Mouse (Mus musculus): Measurements from ENCODE around the gene Tbxas1. TPM values are rescaled to one million over a fixed set of nuclear protein-coding genes. Genes with fewer than 3 reads are reported as not detected.

The Tbxas1 gene
- polyA plus RNA-seq, 1 experiment from 2014 or later: 1.9 TPM

DNA sequence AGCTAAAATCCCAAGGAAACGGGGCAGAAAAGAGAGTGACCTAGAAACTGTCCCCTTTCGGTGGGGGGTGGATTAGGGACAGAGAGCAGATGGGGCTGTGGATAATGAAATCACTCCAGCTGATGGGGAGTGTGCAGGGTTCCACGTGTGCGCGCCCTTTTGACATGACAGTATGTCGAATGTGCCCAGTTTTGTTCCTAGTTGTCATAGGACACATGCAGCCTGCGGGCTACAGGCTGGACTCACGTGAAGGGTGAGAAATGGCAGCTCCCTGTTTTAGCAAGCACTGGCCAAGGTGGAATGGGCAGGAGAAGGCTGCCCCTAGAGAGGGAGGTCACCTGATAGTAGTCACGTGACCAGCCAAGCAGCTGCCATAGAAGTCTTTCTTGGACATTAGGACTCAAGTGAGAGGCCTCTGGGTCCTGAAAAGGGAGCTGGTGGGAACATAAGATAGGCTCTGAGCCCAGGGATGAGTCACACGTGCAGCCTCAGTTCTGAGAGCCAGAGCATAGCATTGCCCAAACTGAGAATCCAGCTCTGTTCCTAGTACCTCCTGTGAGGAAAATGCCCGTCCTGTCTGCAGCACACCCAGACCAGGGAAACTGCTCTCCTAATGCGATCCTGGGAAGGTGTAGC, 85.7 kb downstream of the Tbxas1 start:
- Histone ChIP-seq H3K4me3 (no peak overlapping the region), H3K27me3 (ENCODE audit: insufficient read depth, poor library complexity, severe bottlenecking) (no peaks in the 10 kb centered on the region), H3K27ac (no peak overlapping the region; the same call in 1 of the 2 replicates), H3K4me1 (replicated peaks) (peaks cover 7% of the 10 kb centered on the region; the same call in 1 of the 2 replicates), H3K9me3 (no peaks in the 10 kb centered on the region), H3K36me3 (no peaks in the 10 kb centered on the region)
- 70% methylated on average over 12 of the region's 12 CpGs for WGBS
- no peak for DNase-seq (ENCODE audit: low spot score)

DNA sequence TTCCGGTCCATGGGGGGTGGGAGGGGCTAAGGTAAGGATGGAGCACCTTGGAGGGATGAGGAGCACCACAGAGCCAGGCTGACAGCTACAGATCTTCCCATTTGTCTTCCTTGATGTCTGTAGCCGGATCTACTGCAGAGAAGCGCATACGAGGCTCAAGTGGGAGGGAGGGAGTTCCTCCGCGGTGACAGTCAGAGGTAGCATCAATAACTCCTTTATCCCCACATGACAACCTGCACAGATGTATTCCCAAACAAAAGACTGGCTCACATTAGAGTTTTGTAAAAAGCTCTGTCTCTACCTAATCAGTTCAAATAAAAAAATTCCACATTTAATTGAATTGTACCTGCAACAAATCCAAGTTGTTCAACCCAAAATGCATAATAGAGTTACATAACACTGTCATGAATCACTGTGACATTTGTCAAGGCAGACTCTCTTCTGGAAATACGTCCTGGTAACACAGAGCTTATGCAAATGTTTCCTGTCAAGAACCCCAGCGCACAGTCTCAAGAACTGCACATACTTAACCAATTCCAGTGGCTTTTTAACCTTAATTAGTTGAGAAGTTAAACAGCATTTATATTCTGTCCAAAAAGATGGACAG, 86.3 kb downstream of the Tbxas1 start:
- no peaks in the 10 kb centered on the region for H3K9me3 ChIP-seq
- no peaks in the 10 kb centered on the region for H3K36me3 ChIP-seq
- no peak for DNase-seq (ENCODE audit: low spot score)
- H3K27me3 ChIP-seq (ENCODE audit: insufficient read depth, poor library complexity, severe bottlenecking): no peaks in the 10 kb centered on the region
- H3K4me3 ChIP-seq: no peak overlapping the region
- WGBS: 68% methylated on average over 8 of the region's 8 CpGs
- peaks cover 7% of the 10 kb centered on the region; the same call in 1 of the 2 replicates for H3K4me1 ChIP-seq (replicated peaks)
- no peak overlapping the region for H3K27ac ChIP-seq

DNA sequence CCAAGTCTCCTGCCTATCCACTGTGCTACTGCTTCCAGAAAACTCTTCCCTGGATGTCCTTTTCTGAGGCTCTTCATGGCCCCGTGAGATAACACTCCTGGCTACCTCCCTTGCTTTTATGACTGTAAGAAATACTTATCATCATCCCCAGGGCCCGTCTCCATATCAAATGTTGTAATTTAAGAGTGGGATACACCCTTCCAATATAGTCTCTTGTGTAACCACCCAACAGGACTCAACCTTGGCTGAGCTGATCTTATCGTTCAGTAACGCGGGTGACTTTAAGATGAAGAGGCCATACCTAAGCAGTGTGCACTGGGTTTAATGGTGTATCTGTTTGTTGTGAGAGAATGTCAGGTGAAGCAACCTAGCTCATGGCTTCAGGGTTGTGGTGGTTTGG, 91.6 kb downstream of the Tbxas1 start:
- DNase-seq (ENCODE audit: low spot score): no peak
- H3K27ac ChIP-seq: no peak overlapping the region
- no peaks in the 10 kb centered on the region for H3K4me1 ChIP-seq (replicated peaks)
- H3K9me3 ChIP-seq: no peaks in the 10 kb centered on the region
- no peak overlapping the region for H3K4me3 ChIP-seq
- H3K36me3 ChIP-seq: no peaks in the 10 kb centered on the region
- no peaks in the 10 kb centered on the region for H3K27me3 ChIP-seq (ENCODE audit: insufficient read depth, poor library complexity, severe bottlenecking)
- WGBS: 94% methylated on average over 5 of the region's 5 CpGs

DNA sequence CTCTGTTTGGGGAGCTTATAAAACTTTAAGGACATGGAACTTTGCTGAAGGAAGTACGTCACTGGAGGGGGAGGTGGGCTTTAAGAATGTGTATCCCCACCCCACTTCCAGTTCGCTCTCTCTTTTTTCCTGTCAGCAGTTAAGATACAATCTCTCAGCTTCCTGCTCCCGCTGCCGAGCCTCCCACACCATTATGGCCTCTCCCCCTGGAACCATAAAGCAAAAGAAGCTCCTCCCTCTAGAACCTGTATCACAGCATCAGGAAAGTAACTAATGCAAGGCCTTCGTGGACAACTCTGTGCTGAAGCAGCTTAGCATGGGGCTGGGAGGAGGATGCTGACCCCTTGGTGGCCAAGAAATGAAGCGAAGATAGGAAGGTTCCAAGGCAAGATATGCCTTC, 92.1 kb downstream of the Tbxas1 start:
- Histone ChIP-seq H3K27me3 (ENCODE audit: insufficient read depth, poor library complexity, severe bottlenecking) (no peaks in the 10 kb centered on the region), H3K27ac (no peak overlapping the region), H3K36me3 (no peaks in the 10 kb centered on the region), H3K4me1 (replicated peaks) (no peaks in the 10 kb centered on the region), H3K4me3 (no peak overlapping the region), H3K9me3 (no peaks in the 10 kb centered on the region)
- WGBS: 81% methylated on average over 6 of the region's 6 CpGs
- no peak for DNase-seq (ENCODE audit: low spot score)

DNA sequence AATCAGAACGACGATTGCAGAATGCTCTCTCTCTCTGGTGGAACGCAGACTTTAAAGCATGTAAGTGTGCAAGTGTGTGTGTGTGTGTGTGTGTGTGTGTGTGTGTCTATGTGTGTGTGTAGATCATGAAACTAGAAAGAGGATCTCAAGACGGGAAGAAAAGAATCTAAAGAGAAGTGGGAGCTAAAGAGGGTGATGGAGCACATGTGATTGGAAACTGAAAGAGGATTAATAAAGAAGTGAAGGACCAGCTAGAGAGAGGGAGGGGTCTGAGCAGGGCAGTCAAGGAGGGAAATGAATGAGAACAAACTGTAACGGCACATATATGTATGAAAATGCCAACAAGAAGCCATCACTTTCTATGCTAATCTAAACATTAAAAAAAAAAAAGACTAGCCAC, 92.8 kb downstream of the Tbxas1 start:
- no peaks in the 10 kb centered on the region for H3K27me3 ChIP-seq (ENCODE audit: insufficient read depth, poor library complexity, severe bottlenecking)
- no peaks in the 10 kb centered on the region for H3K9me3 ChIP-seq
- 88% methylated on average over 5 of the region's 5 CpGs for WGBS
- no peak for DNase-seq (ENCODE audit: low spot score)
- H3K4me3 ChIP-seq: no peak overlapping the region
- no peaks in the 10 kb centered on the region for H3K36me3 ChIP-seq
- H3K27ac ChIP-seq: no peak overlapping the region
- no peaks in the 10 kb centered on the region for H3K4me1 ChIP-seq (replicated peaks)

DNA sequence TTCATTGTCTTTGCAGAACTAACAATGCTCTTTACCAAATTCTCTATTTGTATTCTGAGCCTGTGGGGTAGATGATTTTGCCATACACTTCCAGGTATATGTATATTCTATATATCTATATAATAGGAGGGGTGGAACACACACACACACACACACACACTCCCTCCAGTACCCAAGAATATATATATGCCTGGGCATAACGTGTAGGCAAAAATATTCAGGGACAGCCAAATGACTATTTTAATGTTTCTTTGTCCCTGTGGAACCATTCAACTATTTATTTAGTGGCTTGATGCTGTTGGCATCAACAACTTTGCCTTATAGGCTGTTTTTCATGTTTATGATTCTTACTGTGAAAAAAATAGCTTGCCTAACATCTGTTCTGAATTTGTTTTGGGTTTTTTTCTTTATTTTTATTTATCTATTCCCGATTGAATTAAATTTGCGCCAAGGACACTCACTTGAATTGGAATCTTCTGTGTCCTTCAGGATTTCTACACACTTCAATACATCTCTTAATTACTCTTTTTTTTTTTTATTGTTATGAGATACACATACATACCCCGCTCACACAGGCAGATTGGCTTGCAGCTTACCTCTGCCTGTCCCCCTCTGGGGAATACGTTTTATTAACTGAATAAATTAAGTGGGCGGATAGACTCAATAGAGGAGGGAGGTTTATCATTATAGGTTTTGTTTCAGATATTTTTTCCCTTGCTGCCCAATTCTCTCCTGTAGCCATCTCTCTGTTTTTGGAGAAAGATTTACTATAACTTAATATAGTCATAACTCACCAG, 94.9 kb downstream of the Tbxas1 start:
- Histone ChIP-seq H3K9me3 (no peaks in the 10 kb centered on the region), H3K27me3 (ENCODE audit: insufficient read depth, poor library complexity, severe bottlenecking) (no peaks in the 10 kb centered on the region), H3K36me3 (no peaks in the 10 kb centered on the region), H3K4me3 (no peak overlapping the region), H3K27ac (no peak overlapping the region), H3K4me1 (replicated peaks) (no peaks in the 10 kb centered on the region)
- 83% methylated on average over 6 of the region's 6 CpGs for WGBS
- DNase-seq (ENCODE audit: low spot score): no peak

DNA sequence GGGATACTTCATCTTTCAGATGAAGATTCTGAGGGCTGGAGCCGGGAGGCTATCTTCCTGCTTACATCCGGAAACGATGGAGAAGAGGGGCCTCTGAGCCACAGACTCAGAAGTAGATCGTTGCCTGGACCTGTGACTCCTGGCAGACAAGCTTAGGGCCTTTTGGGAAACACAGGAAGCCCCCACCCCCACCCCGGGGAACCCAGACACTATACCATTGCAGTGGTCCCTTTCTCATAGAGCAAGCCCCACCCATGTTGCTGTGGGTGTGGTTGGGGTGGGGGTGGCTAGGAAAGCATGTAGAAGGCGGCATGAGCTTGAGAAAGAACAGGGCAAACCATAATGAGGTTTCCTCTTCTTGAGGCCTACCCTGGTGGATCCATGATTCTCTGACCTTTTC, 95.6 kb downstream of the Tbxas1 start:
- no peaks in the 10 kb centered on the region for H3K4me1 ChIP-seq (replicated peaks)
- DNase-seq (ENCODE audit: low spot score): no peak
- H3K27ac ChIP-seq: no peak overlapping the region
- no peaks in the 10 kb centered on the region for H3K9me3 ChIP-seq
- 87% methylated on average over 6 of the region's 6 CpGs for WGBS
- H3K4me3 ChIP-seq: no peak overlapping the region
- no peaks in the 10 kb centered on the region for H3K27me3 ChIP-seq (ENCODE audit: insufficient read depth, poor library complexity, severe bottlenecking)
- H3K36me3 ChIP-seq: no peaks in the 10 kb centered on the region

DNA sequence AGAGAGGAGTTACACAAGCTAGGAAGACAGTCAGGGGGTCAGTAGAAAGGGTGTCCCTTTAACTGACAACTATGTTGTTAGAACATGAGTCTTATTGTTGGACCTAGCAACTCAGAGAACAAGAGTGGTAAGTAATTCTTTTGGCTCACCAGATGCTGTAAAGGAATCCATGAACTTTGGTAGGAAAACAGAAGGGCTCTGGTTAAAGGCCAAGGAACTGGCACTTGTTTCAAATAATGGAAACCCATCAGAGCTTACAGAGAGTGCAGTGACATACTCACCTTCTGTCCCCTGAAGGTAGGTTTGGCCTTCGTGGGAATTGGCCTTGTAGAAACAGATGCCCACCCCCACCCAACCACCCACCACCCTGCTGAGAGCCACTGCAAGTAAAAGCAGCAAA, 97.6 kb downstream of the Tbxas1 start:
- no peaks in the 10 kb centered on the region for H3K36me3 ChIP-seq
- H3K27ac ChIP-seq: no peak overlapping the region
- no peaks in the 10 kb centered on the region for H3K4me1 ChIP-seq (replicated peaks)
- WGBS: 47% methylated on average over 1 of the region's 1 CpGs
- no peaks in the 10 kb centered on the region for H3K27me3 ChIP-seq (ENCODE audit: insufficient read depth, poor library complexity, severe bottlenecking)
- DNase-seq (ENCODE audit: low spot score): no peak
- H3K9me3 ChIP-seq: no peaks in the 10 kb centered on the region
- H3K4me3 ChIP-seq: no peak overlapping the region

DNA sequence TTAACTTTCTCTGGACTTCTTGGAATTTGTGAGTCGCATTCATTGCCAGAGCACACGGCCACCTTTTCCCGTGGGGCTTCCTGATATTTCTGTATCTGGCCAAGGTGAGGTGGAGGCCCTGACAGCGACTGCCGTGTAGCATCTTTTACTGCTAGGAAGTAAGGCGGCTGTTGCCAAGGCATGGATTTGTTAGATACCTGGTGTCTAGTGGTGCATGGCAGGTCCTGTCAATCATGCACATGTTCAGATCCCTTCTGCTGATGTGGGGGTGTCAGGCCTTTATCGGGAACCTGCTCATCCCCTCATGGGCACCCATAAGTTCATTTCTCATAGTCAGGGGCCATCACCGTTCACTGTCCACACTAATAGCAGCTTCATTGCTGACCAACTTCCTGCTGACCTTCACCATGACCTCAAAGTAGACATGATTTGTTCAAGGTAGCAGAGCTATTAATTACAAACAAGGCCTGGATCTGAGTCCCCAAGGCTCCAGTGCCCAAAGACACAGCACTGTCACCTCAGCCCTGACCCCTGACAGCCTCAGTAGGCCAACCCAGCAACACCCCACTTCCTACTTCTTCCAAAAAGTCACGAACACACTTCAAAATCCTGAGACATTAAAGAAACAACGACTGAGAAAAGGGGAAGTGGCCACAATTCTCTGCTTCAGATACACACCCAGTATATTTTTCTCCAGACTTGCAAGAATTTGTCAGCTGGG, 98.4 kb downstream of the Tbxas1 start:
- 86% methylated on average over 10 of the region's 10 CpGs for WGBS
- H3K36me3 ChIP-seq: no peaks in the 10 kb centered on the region
- H3K9me3 ChIP-seq: no peaks in the 10 kb centered on the region
- no peak for DNase-seq (ENCODE audit: low spot score)
- H3K27ac ChIP-seq: no peak overlapping the region
- no peaks in the 10 kb centered on the region for H3K27me3 ChIP-seq (ENCODE audit: insufficient read depth, poor library complexity, severe bottlenecking)
- H3K4me3 ChIP-seq: no peak overlapping the region
- no peaks in the 10 kb centered on the region for H3K4me1 ChIP-seq (replicated peaks)

DNA sequence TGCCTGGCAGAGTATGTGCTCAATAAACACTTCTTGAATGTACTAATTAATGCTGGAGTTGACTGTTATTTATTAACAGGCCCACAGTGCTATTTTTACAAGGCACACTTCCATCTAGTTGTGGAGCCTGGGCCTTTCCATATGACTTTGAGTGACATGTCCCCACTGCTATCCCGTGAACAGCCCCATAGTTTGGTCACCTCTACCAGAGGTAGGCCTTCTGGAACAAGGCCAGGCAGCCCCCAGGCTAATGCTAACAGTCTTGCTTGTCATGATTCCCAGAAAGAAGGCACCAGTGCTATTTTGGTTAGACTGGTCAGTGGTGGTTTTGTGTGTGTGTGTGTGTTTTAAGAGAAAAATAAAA, 98.9 kb downstream of the Tbxas1 start:
- Histone ChIP-seq H3K4me1 (replicated peaks) (no peaks in the 10 kb centered on the region), H3K9me3 (no peaks in the 10 kb centered on the region), H3K4me3 (no peak overlapping the region), H3K36me3 (no peaks in the 10 kb centered on the region), H3K27ac (no peak overlapping the region), H3K27me3 (ENCODE audit: insufficient read depth, poor library complexity, severe bottlenecking) (no peaks in the 10 kb centered on the region)
- 79% methylated on average over 1 of the region's 1 CpGs for WGBS
- DNase-seq (ENCODE audit: low spot score): no peak

DNA sequence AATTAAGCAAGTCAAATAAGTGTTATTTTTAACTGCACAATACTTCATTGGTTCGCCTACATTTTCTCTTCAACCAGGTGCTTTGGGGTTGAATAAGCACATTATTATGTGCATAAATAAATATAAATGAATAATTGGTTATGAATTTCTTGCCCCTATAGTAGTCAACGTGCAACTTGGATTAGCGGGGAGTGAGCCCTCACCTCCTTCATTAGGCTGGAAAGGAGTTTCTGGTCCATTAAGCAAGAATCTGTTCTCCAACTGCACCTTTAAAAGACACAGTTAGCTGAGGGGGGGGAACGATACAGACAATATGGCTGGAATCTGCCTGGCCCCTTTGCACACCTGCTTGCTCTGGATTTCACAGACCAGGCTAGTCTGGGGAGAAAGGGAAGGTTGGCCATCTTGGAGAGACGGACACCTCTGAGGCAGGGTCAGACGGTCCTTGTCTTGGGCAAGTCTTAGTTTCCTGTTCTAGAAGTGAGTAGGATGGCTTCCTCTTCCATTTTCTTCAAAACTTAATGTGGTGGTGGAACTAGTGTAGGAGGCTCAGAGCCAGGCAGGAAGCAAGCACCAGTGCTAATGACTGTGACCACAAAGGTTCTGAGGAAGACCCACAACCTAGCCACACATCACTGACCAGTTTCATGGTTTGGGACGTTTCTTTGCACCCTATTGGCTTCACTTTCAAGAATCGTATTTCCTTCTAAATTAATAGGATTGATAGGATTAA, 99.5 kb downstream of the Tbxas1 start:
- Histone ChIP-seq H3K27ac (no peak overlapping the region), H3K36me3 (no peaks in the 10 kb centered on the region), H3K4me3 (no peak overlapping the region), H3K9me3 (no peaks in the 10 kb centered on the region), H3K4me1 (replicated peaks) (no peaks in the 10 kb centered on the region), H3K27me3 (ENCODE audit: insufficient read depth, poor library complexity, severe bottlenecking) (no peaks in the 10 kb centered on the region)
- 85% methylated on average over 8 of the region's 8 CpGs for WGBS
- no peak for DNase-seq (ENCODE audit: low spot score)

DNA sequence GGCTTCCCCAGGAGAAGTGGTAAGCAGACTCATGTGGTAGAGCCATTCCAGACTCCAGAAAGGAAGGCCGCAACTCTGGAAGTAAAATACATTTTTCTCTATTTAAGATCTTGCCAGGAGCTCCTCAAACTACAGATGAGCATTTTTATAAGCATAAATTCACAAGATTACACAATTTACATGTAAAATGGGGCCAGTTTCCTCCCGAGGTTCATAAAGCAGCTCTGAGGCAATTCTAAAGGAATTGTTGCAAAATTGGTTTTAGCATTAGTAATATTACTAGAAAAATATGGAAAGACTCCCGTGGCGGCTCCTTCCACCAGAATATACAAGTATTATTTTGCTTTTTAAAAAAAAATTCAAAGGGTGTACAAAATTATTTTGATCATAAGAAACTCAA, 100.7 kb downstream of the Tbxas1 start:
- DNase-seq (ENCODE audit: low spot score): no peak
- no peak overlapping the region for H3K4me3 ChIP-seq
- no peaks in the 10 kb centered on the region for H3K36me3 ChIP-seq
- WGBS: 90% methylated on average over 4 of the region's 4 CpGs
- H3K27me3 ChIP-seq (ENCODE audit: insufficient read depth, poor library complexity, severe bottlenecking): no peaks in the 10 kb centered on the region
- no peaks in the 10 kb centered on the region for H3K4me1 ChIP-seq (replicated peaks)
- no peaks in the 10 kb centered on the region for H3K9me3 ChIP-seq
- H3K27ac ChIP-seq: no peak overlapping the region
